Mouse (Mus musculus): ENCODE measurements around the gene Fshr. TPM values are rescaled to one million over a fixed set of nuclear protein-coding genes. Genes with fewer than 3 reads are reported as not detected.

Fshr gene
- polyA plus RNA-seq, 1 experiment = not detected

DNA sequence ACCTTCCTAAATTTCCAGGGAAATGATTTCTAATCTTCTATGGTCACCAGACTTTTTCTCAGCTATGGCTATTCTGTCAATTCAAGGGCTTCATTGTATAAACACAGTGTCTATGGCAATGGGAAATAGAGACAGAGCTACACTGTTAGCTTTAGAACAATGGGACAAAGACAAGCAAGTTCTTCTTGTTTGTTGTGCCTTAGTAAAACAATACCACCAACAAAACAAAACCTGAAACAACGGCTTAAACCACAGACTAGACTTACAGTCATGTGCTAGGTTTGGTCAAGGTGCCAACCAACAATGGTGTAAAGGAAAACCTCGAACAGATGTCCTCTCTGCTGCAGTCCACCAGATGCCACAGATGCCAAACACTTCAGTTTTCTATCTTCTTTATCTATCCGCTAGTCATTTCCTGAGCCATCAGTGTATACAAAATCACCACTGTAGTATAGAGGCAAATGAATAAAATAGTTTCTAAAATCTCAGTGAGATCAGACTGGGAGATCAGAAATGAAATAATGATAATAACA lies 149.4 kb downstream of the Fshr start:
- no peak for TF ChIP-seq CTCF (IDR thresholded peaks at IDR 0.05; ENCODE audit: control insufficient read depth, insufficient read depth, low read length)
- no peak for TF ChIP-seq POLR2A (IDR thresholded peaks at IDR 0.05; ENCODE audit: borderline replicate concordance, control insufficient read depth, low read depth, low read length)
- Histone ChIP-seq H3K27ac (ENCODE audit: control insufficient read depth, insufficient read depth, low read depth, low read length, poor library complexity) (no peak overlapping the region), H3K4me1 (ENCODE audit: control insufficient read depth, insufficient read depth, low read length) (no peaks in the 10 kb centered on the region), H3K4me3 (replicated peaks; ENCODE audit: control insufficient read depth, low read depth, low read length) (no peak overlapping the region)
- 9% methylated on average over 3 of the region's 3 CpGs for WGBS

DNA sequence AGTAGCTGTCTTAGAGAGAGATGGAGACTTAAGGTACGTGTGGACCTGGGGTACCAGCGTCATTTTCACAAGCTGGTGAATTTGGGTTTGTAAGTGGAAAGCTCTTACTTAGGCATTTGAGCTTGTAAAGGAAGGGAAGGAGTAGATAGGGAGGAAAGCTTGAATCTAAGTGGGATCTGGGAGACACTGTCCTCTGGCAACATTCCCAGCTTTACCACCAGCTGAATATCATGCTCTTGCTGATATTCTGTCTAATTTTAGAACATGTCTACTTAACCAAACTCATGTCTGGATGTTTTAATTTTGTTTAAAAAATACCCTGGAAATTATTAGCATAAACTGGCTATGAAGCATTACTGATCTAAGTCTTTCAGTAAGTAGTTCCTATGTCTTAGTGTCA lies 151.4 kb downstream of the Fshr start:
- TF ChIP-seq CTCF (IDR thresholded peaks at IDR 0.05; ENCODE audit: control insufficient read depth, insufficient read depth, low read length) = no peak
- TF ChIP-seq POLR2A (IDR thresholded peaks at IDR 0.05; ENCODE audit: borderline replicate concordance, control insufficient read depth, low read depth, low read length) = no peak
- H3K4me1 ChIP-seq (ENCODE audit: control insufficient read depth, insufficient read depth, low read length) = no peaks in the 10 kb centered on the region; the same call in 1 of the 2 replicates
- H3K4me3 ChIP-seq (replicated peaks; ENCODE audit: control insufficient read depth, low read depth, low read length) = no peak overlapping the region
- WGBS = 73% methylated on average over 2 of the region's 2 CpGs
- no peak overlapping the region for H3K27ac ChIP-seq (ENCODE audit: control insufficient read depth, insufficient read depth, low read depth, low read length, poor library complexity)

- Histone ChIP-seq H3K4me3 (replicated peaks; ENCODE audit: control insufficient read depth, low read depth, low read length) (no peak overlapping the region), H3K27ac (ENCODE audit: control insufficient read depth, insufficient read depth, low read depth, low read length, poor library complexity) (no peak overlapping the region), H3K4me1 (ENCODE audit: control insufficient read depth, insufficient read depth, low read length) (no peaks in the 10 kb centered on the region; the same call in 1 of the 2 replicates)
- 4% methylated on average over 3 of the region's 3 CpGs for WGBS
- TF ChIP-seq CTCF (IDR thresholded peaks at IDR 0.05; ENCODE audit: control insufficient read depth, insufficient read depth, low read length) = no peak
- TF ChIP-seq POLR2A (IDR thresholded peaks at IDR 0.05; ENCODE audit: borderline replicate concordance, control insufficient read depth, low read depth, low read length) = no peak
Observed at GRCm38 (mm10) chr17:89046016-89046415, 154.5 kb downstream of the Fshr start.

DNA sequence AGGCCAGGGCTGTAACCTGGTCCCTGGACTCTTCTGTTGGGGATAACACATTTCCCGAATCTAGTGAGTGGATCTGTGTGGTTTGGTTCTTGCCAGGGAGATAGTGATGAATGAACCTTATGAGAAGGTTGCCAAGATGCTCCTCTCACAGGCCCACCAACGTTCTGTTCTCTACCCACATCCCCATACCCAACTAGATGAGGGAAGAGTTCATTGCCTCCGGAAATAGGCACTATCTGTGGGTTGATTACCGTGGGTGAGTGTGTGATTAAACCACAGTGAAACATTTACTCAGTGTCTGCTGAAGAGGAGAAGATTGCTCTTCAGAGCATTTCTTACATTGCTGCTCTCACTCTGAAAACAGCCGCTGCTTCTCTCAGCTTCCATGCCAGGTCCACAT lies 163.8 kb downstream of the Fshr start:
- 52% methylated on average over 5 of the region's 5 CpGs for WGBS
- H3K4me1 ChIP-seq (ENCODE audit: control insufficient read depth, insufficient read depth, low read length) = no peaks in the 10 kb centered on the region
- TF ChIP-seq POLR2A (IDR thresholded peaks at IDR 0.05; ENCODE audit: borderline replicate concordance, control insufficient read depth, low read depth, low read length) = no peak
- TF ChIP-seq CTCF (IDR thresholded peaks at IDR 0.05; ENCODE audit: control insufficient read depth, insufficient read depth, low read length) = no peak
- H3K27ac ChIP-seq (ENCODE audit: control insufficient read depth, insufficient read depth, low read depth, low read length, poor library complexity) = no peak overlapping the region
- no peak overlapping the region for H3K4me3 ChIP-seq (replicated peaks; ENCODE audit: control insufficient read depth, low read depth, low read length)

DNA sequence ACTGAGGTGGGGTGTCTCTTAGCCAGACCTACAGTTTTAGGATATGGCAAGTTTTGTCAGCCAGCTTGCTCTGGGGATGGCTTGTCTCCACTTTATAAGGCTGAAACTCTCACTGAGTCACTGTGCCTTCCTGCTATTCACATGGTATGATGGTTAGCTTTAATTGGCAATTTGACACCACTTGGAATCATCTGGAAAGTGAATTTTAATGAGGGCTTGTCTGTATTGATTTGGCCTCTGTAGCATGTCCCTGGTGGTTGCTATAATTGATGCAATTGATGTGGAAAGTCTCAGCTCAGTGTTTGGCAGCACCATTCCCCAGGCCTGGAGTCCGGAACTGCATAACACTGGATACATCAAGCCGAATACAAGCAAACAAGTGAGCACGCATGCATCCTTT lies 164.4 kb downstream of the Fshr start:
- 88% methylated on average over 3 of the region's 3 CpGs for WGBS
- TF ChIP-seq POLR2A (IDR thresholded peaks at IDR 0.05; ENCODE audit: borderline replicate concordance, control insufficient read depth, low read depth, low read length) = no peak
- TF ChIP-seq CTCF (IDR thresholded peaks at IDR 0.05; ENCODE audit: control insufficient read depth, insufficient read depth, low read length) = no peak
- H3K4me1 ChIP-seq (ENCODE audit: control insufficient read depth, insufficient read depth, low read length) = no peaks in the 10 kb centered on the region
- no peak overlapping the region for H3K4me3 ChIP-seq (replicated peaks; ENCODE audit: control insufficient read depth, low read depth, low read length)
- no peak overlapping the region for H3K27ac ChIP-seq (ENCODE audit: control insufficient read depth, insufficient read depth, low read depth, low read length, poor library complexity)

DNA sequence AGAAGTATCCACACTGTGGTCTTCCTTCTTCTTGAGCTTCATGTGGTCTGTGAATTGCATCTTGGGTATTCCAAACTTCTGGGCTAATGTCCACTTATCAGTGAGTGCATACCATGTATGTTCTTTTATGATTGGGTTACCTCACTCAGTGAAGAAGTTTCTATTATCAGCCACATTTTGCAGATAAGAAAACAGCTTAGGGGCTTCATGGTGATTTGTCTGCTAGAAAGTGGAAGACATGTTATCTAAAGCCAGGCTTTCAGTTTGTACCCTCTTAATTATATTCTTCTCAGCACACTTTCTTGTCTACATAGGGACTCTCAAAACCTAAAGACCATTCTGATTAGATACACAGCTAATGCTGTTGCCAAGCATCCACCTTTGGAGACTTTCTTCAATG lies 165.8 kb downstream of the Fshr start:
- Histone ChIP-seq H3K4me1 (ENCODE audit: control insufficient read depth, insufficient read depth, low read length) (no peaks in the 10 kb centered on the region), H3K4me3 (replicated peaks; ENCODE audit: control insufficient read depth, low read depth, low read length) (no peak overlapping the region), H3K27ac (ENCODE audit: control insufficient read depth, insufficient read depth, low read depth, low read length, poor library complexity) (no peak overlapping the region)
- no peak for TF ChIP-seq CTCF (IDR thresholded peaks at IDR 0.05; ENCODE audit: control insufficient read depth, insufficient read depth, low read length)
- TF ChIP-seq POLR2A (IDR thresholded peaks at IDR 0.05; ENCODE audit: borderline replicate concordance, control insufficient read depth, low read depth, low read length) = no peak

DNA sequence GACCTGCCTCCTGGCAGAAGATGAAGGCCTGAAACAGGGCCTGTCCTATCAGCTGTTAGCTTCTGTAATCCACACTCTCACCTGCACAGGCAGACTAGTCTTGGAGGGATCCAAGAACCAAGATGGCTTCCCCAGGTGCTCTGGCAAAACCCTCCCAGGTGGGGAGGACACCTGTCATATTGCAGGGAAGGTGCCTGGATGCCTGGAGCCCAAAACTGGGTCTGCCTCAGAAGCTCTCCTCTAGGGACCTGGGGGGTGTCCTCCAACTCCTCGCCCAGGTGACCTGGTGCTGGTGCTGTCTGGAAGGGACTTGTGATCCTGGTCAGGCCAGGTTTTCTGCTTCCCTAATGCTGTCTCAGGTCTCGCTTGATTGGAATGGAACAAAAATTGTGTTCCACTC lies 167.5 kb downstream of the Fshr start:
- 74% methylated on average over 2 of the region's 2 CpGs for WGBS
- H3K4me1 ChIP-seq (ENCODE audit: control insufficient read depth, insufficient read depth, low read length) = no peaks in the 10 kb centered on the region
- no peak for TF ChIP-seq CTCF (IDR thresholded peaks at IDR 0.05; ENCODE audit: control insufficient read depth, insufficient read depth, low read length)
- TF ChIP-seq POLR2A (IDR thresholded peaks at IDR 0.05; ENCODE audit: borderline replicate concordance, control insufficient read depth, low read depth, low read length) = no peak
- no peak overlapping the region for H3K4me3 ChIP-seq (replicated peaks; ENCODE audit: control insufficient read depth, low read depth, low read length)
- no peak overlapping the region for H3K27ac ChIP-seq (ENCODE audit: control insufficient read depth, insufficient read depth, low read depth, low read length, poor library complexity)

- Histone ChIP-seq H3K4me1 (ENCODE audit: control insufficient read depth, insufficient read depth, low read length) (no peaks in the 10 kb centered on the region), H3K4me3 (replicated peaks; ENCODE audit: control insufficient read depth, low read depth, low read length) (no peak overlapping the region), H3K27ac (ENCODE audit: control insufficient read depth, insufficient read depth, low read depth, low read length, poor library complexity) (no peak overlapping the region)
- WGBS = 66% methylated on average over 2 of the region's 2 CpGs
- TF ChIP-seq POLR2A (IDR thresholded peaks at IDR 0.05; ENCODE audit: borderline replicate concordance, control insufficient read depth, low read depth, low read length) (no peak), CTCF (IDR thresholded peaks at IDR 0.05; ENCODE audit: control insufficient read depth, insufficient read depth, low read length) (no peak)
Observed at GRCm38 (mm10) chr17:89019518-89019917, 181.0 kb downstream of the Fshr start.

DNA sequence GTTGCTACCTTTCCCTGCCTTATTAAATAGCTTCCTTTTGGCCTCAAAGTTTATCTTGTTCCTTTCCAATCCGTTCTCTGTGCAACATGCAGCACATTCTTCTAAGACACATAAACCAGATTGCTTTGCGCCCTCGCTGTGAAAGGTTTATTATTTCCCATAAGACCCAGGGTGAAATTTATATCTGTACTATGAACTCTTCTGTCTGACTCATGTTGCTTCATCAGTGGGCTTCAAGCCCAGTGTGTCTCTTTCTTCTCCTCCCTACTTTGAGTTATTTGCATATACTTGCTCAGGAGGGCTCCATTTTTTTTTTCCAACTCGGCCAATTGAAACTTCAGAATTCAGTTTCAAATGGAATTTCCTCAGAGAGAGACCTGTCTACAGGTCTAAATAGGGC lies 183.5 kb downstream of the Fshr start:
- WGBS = 74% methylated on average over 4 of the region's 4 CpGs
- no peak overlapping the region for H3K27ac ChIP-seq (ENCODE audit: control insufficient read depth, insufficient read depth, low read depth, low read length, poor library complexity)
- TF ChIP-seq POLR2A (IDR thresholded peaks at IDR 0.05; ENCODE audit: borderline replicate concordance, control insufficient read depth, low read depth, low read length) (no peak), CTCF (IDR thresholded peaks at IDR 0.05; ENCODE audit: control insufficient read depth, insufficient read depth, low read length) (no peak)
- H3K4me1 ChIP-seq (ENCODE audit: control insufficient read depth, insufficient read depth, low read length) = no peaks in the 10 kb centered on the region
- H3K4me3 ChIP-seq (replicated peaks; ENCODE audit: control insufficient read depth, low read depth, low read length) = no peak overlapping the region

All from bone marrow, adult 2 months (tissue).